Mouse (Mus musculus) heart, postnatal 36 days (tissue): ENCODE measurements at regions not wholly inside any gene's neighbourhood (a gene's known extent, or its start where the extent isn't known, plus 50 kb on each side); places are given as distances from the start of the nearest gene placed in this dataset.
A peak's percentile ranks its signal among the peaks of the same experiment; 100 is the strongest.

Experiments used
- DNase-seq, 2 experiments: peaks; one replicate each; pipeline ENCODE4 v3.0.0; 2021 to 2022
- intact Hi-C: fragments of 180-260 bp; cut with DNase I; formaldehyde crosslinking; loops from one replicate; pipeline ENCODE4 v1.15.1; 2025

DNA sequence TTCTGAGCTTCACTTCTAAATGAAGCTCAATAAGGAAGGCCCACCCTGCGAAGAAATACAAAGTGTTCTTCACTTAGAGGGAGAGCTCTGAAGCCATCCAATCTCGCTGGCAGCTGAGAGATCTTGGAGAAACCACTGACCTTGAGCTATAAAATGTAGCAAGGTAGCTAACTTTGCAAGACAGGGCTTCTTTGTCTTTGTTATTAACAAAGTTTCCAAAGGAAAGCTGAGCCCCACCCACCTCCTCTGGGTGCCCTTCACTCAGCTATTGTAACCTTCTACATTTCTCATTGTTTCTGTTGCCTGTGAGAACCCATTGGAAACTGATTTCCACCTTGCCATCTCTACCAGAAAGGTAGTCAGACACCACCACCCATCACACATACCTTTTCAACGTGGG is 57.2 kb upstream of the Usp9x start:
- no peak for DNase-seq
- intact Hi-C loops, result no loop called here

DNA sequence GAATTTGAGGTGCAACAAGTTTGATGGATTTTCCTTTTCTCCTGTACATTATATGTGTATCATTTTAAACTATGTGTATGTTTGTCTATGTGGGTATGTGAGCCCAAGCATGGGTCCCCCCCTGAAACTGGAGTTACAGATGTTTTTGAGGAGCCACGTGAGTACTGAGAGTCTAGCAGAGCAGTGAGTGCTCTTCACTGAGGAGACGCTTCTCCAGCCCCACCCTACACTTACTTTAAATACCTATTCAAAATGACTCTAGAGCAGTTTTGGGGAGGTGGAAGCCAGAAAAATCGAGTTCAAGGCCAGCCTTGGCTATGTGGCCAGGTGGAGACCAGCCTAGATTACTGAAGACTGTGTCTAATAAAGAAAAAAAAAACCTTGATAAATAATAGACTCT is 58.2 kb upstream of the Usp9x start:
- intact Hi-C loops, result no loop called here
- DNase-seq, result no peak

GRCm38 (mm10) chrX:12990777-12991176 is 80.5 kb upstream of the Usp9x start:
- intact Hi-C loops, result no loop called here
- DNase-seq, result no peak

- no peak for DNase-seq
- intact Hi-C loops, result no loop called here
These were observed 93.6 kb upstream of the Usp9x start for GRCm38 (mm10) chrX:12977676-12978075.

DNA sequence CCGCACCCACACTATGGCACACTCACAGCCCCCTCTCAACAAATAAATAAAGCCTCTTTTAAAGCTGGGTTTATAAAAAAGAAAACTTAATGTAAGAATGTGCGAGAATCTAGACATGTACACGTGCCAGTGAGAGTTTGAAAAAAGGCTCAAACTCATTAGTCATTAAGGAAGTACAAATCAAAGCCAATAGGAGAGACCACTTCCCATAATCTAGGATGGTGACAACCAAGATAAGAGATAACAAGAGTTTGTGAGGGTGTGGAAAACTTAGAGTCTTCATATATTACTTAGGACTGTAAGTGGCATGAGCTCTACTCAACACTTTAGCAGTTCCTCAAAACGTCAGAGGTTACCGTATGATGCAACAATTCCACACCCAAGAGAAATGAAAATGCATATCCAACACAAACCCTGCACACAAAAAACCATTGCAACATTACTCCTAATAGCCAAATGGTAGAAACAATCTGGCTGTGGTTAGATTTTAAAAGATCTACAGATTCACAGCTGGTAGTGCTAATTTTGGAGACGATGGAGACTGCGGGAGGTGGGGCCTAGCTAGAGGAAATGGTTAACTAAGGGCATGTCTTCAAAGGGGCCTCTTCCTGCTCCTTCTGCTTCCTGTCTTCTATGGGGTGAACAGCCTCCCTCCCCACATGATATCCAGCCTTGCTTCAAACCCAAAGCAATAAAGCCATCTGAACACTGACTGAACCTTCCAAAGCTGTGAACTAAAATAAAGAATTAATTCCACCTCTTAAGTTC is 102.1 kb upstream of the Usp9x start:
- intact Hi-C loops, result no loop called here
- DNase-seq, result no peak

DNA sequence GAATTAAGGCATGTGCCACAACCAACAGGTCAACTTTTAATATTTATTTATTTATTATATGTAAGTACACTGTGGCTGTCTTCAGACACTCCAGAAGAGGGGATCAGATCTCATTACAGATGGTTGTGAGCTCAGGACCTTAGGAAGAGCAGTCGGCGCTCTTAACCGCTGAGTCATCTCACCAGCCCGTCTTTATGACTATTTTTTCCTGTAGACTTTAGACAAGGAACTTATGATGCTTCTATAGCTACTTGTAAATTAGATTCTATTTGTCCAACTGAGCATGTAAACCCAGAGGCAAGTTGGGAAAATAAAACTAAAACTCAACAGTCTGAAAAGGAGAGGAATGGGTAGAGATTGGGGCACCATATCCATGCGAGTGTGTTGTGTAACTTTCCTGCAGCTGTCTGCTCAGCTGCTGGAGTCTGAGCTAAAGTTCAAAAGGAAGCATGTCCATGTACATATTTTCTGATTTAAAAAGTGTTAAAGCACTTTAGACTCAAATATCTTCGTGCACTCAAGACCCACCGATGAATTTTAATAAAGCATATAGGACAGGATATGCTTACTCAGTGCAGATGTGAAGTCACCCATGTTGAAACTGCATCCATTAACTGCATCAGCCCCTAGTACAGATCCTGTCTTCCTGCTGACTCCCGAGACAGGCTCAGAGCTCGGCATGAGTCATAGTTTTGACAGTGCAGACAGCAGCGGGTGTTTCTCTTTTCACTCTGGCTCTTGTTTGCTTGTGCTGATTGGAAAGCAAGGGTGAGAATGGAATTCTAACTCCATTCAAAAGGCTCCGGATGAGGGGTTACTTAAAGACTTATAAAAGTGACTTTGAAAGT is 111.6 kb upstream of the Usp9x start:
- intact Hi-C loops, result no loop called here
- DNase-seq, result no peak

- no peak for DNase-seq
- intact Hi-C loops, result no loop called here
These were observed 112.4 kb upstream of the Usp9x start for GRCm38 (mm10) chrX:12958873-12959272.

GRCm38 (mm10) chrX:12950928-12951660 is 120.2 kb upstream of the Usp9x start:
- DNase-seq, result peak in 1 of 2 experiments; percentile 14
- intact Hi-C loops, result no loop called here

DNA sequence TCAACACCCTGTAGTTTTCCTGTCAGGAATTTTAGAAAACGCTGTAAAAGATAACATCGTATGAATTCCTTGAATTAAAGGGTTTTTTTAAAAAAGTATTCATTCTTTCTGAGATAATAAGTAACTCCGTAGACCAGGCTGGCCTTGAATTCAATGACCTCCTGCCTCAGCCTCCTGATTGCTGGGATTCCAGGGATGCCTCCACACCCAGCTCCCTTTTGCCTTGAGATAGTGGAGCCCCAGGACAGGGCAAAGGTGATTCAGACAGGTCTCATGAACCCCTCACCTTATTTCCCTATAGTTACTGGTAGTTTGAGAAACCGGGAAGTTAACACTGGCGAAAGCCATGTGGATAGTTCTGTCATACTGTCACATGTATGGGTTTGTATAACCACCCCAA is 128.8 kb upstream of the Usp9x start:
- DNase-seq, result no peak
- intact Hi-C loops, result no loop called here

GRCm38 (mm10) chrX:12936406-12937172 is 134.7 kb upstream of the Usp9x start:
- intact Hi-C loops, result loop anchor here (10.0 kb wide), 1 partner anchor 108 kb away; no protein-coding TSS in a partner anchor
- DNase-seq, result peak; percentile 45 to 46

DNA sequence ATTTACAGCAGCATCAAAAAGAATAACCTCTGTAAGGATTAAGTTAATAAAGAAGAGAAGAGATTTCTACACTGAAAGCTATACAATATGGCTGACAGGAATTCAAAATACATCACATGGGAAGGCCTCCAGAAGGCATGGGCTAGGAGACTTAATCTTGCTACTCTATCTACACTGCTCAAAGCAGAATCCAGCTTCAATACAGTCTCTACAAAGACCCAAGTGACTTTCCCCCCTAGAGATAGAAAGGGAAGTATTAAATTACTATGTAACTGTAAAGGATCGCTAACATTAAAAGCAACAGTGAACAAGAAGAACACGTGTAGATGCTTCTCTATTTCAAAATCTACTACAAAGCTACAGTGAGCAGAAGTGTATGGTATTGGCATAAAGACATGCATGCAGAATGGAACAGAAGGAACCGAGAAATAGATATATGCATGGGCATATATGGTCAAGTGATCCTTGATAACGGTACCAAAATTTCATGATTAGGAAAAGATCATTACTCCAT is 137.9 kb upstream of the Usp9x start:
- no peak for DNase-seq
- intact Hi-C loops, result loop anchor here (10.0 kb wide), 1 partner anchor 111 kb away; no protein-coding TSS in a partner anchor

- no peak for DNase-seq
- intact Hi-C loops, result loop anchor here (10.0 kb wide), 1 partner anchor 115 kb away; no protein-coding TSS in a partner anchor
These were observed 141.1 kb upstream of the Usp9x start for GRCm38 (mm10) chrX:12930242-12930641.

- DNase-seq, result no peak
- intact Hi-C loops, result no loop called here
These were observed 143.3 kb upstream of the Usp9x start for GRCm38 (mm10) chrX:12927797-12928589.

GRCm38 (mm10) chrX:12924705-12925644 is 146.3 kb upstream of the Usp9x start:
- intact Hi-C loops, result no loop called here
- DNase-seq, result no peak

DNA sequence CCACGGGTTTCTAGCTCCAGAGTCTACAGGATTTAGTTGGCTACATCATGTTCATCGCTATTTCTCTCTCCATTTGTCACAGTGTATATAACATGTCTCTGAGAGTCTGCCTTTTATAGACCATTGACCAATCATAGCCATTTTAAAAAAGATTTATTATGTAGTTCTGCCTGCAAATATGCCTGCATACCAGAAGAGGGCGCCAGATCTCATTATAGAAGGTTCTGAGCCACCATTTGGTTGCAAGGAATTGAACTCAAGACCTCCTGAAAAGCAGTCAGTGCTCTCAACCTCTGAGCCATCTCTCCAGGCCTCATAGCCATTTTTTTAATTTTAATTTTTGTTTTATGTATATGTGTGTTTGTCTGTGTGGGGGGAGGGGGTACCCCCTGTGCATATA is 151.7 kb upstream of the Usp9x start:
- intact Hi-C loops, result no loop called here

DNA sequence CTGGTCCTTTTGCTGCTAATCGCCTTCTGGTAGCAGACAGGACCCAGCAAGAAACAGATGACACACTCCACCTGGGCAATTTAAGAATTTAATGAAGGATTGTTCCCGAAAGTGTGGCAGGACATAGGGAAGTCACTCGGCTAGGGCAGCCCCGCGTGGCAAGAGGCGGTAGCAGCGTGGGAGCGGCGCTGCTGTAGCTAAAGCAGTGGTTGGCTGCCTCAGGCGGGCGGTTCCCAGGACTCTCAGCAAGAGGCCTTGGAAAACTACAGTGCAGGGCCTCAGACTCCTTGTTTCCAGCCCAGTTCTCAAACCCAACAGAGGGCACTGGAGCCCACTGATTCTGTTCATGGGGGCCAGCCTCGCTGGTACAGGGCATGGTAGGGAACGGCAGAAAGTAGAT is 154.2 kb upstream of the Usp9x start:
- peak; percentile 6 to 8 for DNase-seq
- intact Hi-C loops, result no loop called here

More for the DNA sequence above, 151.7 kb upstream of the Usp9x start:
- no peak for DNase-seq

- DNase-seq, result no peak
- intact Hi-C loops, result no loop called here
These were observed 154.6 kb upstream of the Usp9x start for GRCm38 (mm10) chrX:12916684-12917083.

- DNase-seq, result no peak
- intact Hi-C loops, result no loop called here
These were observed 138.4 kb upstream of the Med14 start for GRCm38 (mm10) chrX:12900256-12900655.
